Mouse (Mus musculus) neutrophil, adult 65 days (primary cell): ENCODE data around the gene Adam33. TPM values are rescaled to one million over a fixed set of nuclear protein-coding genes. Genes with fewer than 3 reads are reported as not detected.

ENCODE experiments used
- total RNA-seq: library from RNA; stranded (reverse); gene quantifications from 2 replicates; pipeline ENCODE4 v1.2.4, GENCODE M21; 2023

Adam33 gene
- total RNA-seq, result 0.57 and 0.85 TPM in 2 replicates

DNA sequence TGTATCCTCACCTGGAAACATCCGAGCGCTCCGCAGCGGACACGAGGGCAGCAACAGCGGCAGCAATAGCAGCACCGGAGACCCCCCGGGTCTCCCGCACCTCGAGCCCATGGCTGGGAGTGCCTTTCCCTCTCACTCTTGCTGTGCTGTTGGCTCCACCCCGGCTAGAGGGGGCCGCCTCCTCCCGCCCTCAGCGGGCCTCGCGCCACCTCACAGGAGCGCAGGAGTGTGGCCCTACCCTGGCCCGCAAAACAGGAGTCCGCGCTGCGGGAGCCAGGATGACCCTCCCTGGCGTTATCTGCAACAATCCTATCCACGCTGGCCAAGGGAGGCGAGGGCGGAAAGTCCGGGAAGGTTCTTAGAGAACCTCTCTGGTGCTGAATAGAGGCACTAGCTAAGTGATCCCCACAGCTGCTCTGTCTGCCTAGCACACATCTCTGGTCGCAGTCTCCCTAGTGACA is at the start of gene Adam33:
TSS of gene Adam33 (minus strand) at position 411 of the 461 bp plus-strand sequence.

DNA sequence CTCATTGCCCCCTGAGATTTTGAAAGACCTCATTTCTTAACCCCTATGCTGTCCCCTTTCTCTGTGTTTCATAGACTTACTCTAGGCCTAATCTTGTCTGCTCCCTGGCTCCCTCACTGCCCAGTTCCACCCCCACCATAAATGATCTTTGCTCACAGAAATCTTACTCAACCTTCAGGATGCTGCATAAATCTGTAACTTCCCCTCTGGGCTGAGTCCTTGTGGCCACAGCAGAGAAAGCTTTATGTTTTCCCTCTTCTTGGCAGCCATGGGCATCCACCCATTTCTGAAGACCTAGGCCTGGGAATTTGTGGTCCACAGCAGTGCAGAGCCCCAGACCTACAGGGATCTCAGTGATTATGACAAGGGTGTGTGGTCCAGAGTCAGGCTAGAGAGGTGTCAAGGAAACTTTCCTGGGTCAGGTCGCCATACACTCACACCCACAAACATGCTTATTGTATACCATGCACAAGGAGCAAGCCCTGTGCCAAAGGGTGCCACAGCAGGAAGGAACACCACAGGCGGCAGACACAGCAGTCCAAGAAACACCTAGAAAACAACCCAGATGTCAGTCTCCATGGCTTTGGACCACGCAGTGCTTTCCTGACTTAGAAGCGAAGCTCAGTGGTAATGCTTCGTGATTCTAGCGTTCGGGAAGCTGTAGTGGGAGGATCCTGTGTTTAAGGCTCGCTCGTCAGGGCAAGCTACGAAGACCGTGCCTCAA is 23.2 kb upstream of the Adam33 start, which contains the start of gene Siglec1:
TSS of gene Siglec1 (minus strand) at position 99 of the 724 bp plus-strand sequence.

DNA sequence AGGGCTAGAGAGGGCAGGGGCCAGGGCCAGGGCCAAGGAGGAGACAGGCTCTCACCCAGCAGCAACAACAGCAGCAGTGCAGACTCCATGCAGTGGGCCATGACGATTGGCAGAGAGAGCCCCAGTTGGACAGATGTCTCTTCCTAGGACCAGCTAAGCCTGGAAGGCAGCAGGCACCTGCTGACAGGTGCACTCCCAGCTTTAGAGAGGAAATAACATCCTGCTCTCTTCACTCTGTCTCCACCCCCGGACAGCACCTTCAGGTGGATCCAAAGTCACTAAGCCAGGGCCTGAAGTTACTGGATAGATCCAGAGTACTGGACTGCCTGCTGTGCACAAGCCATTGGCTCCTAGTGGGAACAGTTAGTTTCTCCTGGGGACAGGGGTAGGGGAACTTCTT is 20.6 kb downstream of the Adam33 start, which contains the start of gene Gfra4:
TSS of gene Gfra4 (minus strand) at position 101 of the 400 bp plus-strand sequence.

Other genes starting within 250 kb of the Adam33 start
- 19.1 and 29.0 TPM in 2 replicates for gene 4930402H24Rik, start 157.4 kb downstream of the Adam33 start, total RNA-seq
- gene Atrn, start 157.3 kb downstream of the Adam33 start, total RNA-seq, result 50.4 and 78.9 TPM in 2 replicates
- gene Gfra4, start 20.7 kb downstream of the Adam33 start, total RNA-seq, result not detected in 2 replicates
- 0.57 and 2.0 TPM in 2 replicates for gene Siglec1, start 23.0 kb upstream of the Adam33 start, total RNA-seq
- 0.28 TPM in 1 of 2 replicates, not detected in the other for gene Hspa12b, start 63.5 kb upstream of the Adam33 start, total RNA-seq
- not detected in 2 replicates for gene Gm11037, start 69.7 kb upstream of the Adam33 start, total RNA-seq
- 36.9 and 39.8 TPM in 2 replicates for gene 1700037H04Rik, start 96.3 kb upstream of the Adam33 start, total RNA-seq
- gene Cenpb, start 116.3 kb upstream of the Adam33 start, total RNA-seq, result 19.5 and 20.7 TPM in 2 replicates
- 49.5 and 53.3 TPM in 2 replicates for gene Cdc25b, start 123.1 kb upstream of the Adam33 start, total RNA-seq
- 0.92 and 1.5 TPM in 2 replicates for gene Spef1, start 123.5 kb upstream of the Adam33 start, total RNA-seq
- 26.4 and 37.5 TPM in 2 replicates for gene Ap5s1, start 143.3 kb upstream of the Adam33 start, total RNA-seq
- 6.1 and 6.3 TPM in 2 replicates for gene Mavs, start 170.2 kb upstream of the Adam33 start, total RNA-seq
- 24.9 and 40.2 TPM in 2 replicates for gene Pank2, start 198.7 kb upstream of the Adam33 start, total RNA-seq